Mouse (Mus musculus) brain, adult 2 months (tissue): ENCODE measurements at regions not wholly inside any gene's neighbourhood (a gene's known extent, or its start where the extent isn't known, plus 50 kb on each side); places are given as distances from the start of the nearest gene placed in this dataset.

Experiments used
- DNase-seq: peaks from one replicate; pipeline ENCODE4 v3.0.0; 2011; ENCODE audit warnings: low read depth, low spot score

DNA sequence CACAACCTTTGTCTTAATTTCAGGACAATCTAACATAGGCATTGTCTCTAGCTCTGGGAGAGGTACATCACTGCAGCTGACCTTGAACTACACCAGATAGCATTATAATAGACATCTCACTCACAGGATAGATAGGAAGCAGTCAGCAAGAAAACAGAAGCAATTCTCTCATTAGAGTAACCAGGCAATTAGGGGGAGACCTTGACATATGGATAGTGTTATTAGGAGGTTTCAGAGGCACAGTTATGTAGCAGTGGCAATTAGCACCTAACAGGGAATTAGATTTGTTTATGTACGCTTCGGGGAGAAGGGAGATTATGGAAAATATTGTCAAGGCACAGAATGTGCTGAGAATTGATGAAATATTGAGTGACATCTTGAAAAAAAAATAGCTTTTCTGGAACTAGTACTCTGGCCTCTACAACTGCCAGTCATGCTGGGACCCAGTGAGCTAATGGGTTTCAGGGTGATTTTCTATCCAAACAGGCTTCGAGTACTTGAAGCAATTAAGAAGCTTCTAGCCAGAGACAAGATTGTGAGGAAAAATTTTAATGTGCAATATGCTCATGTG is 216.8 kb upstream of the Aco1 start:
- no peak for DNase-seq

DNA sequence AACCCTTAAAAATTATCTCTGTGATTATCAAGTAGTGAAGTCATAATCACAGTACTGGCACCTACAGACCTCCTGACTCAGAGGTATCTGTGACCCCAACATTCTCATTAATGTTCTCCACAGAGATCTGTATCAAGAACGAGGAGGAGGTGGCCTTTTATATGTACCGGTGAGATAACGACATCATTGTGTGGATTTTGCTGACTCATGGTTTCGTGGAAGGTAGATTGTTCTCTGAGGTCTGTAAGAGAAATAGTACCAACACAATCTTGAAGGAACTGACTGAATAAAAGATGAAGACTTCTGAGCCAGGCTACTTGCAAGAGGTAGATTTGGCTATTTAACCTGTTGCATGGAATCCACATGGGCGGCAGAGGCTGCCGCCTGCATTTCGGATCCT is 216.3 kb upstream of the Aco1 start:
- no peak for DNase-seq

DNA sequence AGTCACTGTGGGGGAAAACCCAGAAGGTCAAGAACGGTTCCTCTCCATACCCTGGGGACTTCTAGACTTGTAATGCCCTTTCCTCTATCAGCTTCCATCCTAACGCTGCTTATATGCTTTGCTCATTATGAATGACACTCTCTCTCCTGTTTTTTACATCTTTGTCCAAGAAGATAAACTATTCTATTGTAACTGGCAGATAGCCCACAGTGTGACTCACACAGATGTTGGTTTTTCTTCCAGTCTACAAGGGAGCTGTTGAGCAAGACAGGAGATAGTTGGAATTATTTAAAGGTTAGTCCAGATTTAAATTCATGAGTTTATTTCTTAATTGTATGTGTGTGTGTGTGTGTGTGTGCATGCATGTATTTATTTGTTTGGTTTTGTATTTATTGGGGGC is 214.4 kb upstream of the Aco1 start:
- peak; percentile 25 for DNase-seq

DNA sequence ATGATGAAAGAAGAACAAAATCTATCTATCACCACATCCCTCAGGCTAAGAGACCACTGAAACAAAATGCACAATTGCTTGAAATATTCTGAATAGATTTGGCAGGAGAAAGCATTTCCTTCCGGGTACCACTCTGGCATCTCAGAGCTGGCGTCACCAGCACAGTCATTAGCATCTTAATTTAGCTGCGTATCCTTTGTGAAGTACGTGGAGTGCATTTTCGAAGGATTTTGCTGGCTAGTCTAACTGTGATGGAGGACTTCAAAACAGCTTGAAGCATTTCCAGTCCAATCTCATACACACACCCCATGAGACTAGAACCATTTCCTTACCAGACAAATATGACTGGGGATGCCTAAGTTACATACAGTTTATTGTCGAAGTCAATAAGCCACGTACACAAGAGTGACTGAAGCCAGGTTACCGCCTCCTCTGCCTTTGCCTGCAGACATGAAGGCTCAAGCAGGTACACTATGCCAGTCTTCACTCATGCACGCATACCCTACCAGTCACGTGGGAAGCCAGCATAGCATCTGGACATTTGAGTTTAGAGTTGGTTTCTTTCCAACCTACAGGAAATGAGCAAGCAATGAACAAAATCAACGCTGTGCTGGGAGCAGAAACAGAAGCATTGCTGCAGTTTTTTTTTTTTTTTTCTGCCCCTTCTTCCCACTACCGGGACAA is 208.7 kb upstream of the Aco1 start:
- peak; percentile 26 for DNase-seq

DNA sequence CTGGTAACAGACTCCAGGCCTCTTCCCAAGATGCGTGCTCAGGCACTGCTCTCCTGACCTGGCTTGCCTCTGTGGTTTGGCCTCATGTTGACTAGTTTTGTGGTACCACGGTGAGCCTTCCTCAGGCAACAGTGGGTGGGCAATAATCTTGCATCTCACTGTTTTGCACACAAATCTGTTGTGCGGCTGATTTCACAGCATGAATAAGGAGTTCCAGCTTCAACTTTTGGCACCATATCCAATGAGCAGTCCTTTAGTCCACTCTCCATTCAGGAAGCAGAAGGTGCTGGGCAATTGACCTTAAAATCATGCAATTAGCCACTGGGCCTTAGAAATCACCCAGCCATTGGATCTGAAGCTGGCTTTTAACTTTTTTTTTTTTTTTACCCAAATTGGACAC is 184.2 kb upstream of the Aco1 start:
- no peak for DNase-seq

DNA sequence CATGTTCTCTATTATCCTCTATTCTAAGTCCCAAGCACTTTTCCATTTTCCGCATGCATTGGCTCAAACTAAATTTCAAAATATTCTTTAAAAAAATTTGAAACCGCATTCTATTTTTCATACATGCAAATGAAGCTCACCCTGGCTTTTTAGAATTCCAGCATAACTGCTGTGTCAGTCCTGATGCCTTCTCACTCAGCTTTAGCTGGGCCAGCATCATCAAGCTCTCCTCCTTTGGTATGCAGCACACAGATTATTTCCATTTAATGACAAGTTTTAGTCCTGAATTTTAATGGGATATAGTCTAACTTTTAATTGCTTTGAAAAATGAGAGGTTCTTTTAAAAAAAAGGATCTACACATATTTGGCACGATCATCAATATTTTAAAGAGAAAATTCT is 174.9 kb upstream of the Aco1 start:
- DNase-seq, result peak; percentile 19

DNA sequence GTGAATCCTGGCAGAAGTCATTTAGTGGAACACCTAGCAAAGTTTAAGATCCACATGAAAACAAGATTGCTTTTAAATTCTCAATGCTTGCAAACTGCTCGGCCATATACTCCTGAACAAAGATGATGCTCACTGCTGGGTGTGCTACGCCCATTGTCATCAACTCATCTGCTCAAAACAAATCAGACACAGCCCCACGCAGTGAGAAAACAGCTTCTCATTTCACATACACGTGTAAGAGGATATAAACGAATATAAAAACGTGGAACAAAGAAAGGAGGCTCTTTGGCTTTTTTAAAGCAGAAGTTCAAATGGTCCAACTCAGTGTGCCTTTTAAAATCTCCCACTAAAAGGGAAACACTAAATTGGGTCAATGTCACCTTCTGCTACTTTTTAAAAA is 151.5 kb upstream of the Aco1 start:
- DNase-seq, result peak; percentile 40

DNA sequence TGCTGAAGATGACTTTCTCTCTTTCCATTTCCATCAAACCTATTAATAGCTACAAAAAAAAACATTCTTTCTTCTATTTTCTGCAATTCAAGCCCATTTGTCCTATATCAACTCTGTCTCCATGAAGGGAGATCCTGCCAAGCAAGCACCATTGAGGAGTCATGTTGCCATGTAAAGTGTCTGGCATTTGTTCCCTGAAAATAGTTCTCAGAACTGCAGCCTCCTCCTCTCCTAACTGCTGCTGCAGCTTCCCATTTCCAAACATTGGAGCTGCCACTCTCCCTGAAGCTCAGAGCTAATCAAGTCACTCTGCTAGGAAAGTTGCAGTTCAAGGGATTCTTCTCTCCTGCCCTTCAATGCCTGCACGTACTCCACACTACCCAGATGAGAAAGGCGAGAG is 151.0 kb upstream of the Aco1 start:
- DNase-seq, result peak; percentile 79

DNA sequence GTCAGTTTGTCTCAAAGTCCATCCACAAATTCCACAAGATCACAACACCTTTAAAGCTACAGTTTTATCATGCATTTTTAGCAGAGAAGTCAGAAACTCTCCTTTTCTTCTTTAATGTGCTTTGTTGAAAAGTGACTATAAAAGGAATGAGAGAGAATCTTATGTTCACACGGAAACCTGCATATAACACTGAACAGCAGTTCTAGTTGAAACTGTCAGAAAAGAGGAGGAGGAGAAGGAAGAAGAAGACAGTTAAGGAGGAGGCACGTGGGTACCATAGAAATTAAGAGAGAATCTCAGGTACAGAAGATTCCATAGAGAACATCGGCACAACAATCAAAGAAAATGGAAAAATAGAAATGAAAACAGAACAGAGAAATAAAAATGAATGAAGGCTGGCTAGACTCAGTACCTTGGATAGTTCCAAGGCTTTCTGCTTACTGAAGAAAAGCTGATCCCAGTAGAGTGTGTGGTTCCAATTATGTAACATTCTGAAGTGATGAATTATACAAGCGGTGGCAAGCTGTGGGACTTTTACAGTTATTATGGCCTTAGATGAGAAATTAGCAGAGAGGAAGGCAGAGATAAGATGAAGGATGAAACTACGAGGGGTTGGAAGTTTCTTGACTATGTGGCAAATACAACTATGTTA is 144.0 kb upstream of the Aco1 start:
- peak; percentile 52 for DNase-seq

DNA sequence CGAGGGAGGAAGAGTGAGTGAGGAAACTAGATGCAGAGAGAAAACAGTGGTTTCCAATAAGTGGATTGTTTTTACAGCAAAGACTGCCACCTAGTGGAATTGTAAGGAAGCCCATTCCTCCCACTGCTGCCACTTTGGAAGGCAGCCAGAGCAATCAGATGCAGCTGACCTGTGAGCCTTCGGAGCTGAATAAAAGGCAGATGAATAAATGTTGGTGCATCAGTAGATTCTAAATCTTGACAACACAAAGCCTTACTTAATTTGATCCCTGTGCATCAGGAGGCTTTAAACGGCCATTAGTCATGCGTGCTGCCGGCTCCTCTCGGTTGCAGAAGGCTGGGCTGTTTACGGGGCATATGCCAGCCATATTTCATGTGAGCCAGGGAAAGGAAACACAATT is 128.2 kb upstream of the Aco1 start:
- DNase-seq, result peak; percentile 86

DNA sequence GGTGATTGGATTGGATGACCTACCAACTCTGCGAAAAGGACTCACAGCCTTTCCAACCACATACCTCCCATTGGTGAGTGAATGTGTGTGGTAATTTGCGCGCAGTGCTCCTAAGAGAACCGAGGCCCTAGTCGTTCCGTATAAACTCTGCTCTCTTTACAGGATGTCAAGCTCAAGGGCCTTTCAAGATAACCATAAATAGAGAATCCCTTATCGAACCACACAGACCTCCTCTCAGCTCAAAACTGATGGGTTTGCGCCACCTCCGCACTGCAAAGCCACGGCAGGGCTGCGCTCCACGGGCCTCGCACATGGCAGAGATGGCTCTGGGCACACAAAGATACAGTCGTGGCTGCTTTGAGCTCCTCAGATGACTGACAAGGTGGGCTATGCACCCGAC is 126.0 kb upstream of the Aco1 start:
- DNase-seq, result no peak

DNA sequence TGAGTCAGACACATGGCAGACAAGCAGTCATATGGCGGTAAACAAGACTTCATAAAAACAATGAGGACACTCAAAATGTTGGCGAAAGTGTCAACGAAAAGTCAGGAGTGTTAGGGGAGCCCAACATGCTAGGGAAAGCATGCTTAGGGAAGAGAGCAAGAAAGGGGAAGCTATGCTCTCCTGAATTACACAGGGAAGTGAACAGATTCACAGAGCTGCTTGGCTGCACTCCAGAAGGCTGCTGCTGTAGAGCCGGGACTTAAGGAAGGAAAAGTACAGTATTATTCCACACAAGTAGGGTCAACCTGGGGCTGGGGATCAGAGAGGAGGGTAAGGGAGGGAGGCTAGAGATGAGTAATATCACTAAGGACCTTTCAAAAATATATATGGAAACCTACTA is 124.7 kb upstream of the Aco1 start:
- DNase-seq, result peak; percentile 35

DNA sequence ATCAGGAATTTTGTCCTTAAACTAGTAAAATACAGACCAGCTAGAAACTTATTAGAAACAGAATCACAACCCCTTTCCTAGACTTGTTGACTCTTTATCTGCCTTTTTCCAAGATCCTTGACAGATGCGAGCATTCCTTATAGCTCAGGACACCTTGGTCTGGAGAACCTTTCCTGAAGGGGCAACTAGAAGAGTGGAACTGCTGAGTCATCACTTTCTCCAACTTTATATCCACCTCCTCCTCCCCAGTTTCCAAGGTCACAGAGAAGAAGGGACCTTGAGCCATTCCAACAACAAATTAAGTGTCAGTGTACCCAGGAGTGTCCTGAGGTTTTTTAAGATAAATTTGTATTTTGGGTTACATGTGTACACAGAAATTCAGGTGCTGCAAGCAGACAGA is 111.5 kb upstream of the Aco1 start:
- DNase-seq, result no peak

DNA sequence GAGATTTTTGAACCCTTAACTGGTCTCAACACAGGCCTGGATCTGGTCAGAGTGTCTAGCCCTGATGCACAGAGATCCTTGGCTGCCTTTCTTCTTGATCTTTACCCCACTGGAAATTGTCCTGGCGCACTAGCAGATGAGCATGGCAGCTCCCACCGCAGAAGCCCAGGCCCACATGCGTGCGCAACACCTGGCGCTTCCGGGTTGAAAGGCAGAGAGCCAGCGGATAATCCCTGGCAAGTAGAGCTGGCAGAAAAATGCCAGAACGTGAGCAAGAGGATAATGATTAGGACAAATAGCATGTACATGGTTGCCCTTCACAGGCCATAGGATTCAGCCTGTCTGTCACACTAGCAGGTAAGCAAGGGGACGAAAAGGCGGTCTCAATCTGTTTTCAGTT is 95.0 kb upstream of the Aco1 start:
- DNase-seq, result no peak

DNA sequence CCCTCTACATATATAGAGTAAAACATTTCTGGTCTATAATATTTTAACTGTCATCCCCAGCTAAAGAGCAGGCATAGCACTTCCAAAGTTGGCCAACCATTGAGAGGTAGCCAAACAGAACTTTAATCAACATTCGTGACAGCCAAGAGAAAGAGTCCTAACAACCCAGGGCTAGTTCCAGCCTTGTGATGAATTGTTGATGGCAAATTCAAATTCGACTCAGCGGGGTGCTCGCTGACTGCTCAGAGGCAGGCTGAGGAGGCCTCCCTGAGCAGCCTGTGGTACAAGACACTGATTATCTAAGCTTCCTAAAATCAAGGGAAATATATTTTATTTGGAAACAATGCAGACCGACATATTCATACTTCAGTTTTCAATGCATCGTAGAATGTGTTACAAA is 93.8 kb upstream of the Aco1 start:
- DNase-seq, result peak; percentile 20

DNA sequence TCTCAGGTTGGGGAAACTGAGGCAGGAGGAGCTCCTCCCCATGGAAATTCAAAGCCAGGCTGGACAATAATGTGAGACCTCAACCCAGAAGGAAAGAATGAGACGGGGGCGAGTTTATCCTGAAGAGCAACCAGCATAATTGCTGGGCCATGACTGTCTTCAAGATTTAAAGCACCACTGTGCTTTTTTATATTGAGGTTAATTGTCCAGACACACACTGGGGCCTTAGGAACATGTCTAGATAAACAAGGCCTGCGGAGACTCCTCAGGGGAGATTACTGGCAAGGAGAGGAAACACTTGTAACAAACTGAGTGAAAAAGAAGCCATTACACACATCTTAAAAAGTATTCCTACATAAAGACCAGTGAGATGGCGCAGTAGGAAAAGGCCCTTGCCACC is 91.0 kb upstream of the Aco1 start:
- DNase-seq, result no peak

DNA sequence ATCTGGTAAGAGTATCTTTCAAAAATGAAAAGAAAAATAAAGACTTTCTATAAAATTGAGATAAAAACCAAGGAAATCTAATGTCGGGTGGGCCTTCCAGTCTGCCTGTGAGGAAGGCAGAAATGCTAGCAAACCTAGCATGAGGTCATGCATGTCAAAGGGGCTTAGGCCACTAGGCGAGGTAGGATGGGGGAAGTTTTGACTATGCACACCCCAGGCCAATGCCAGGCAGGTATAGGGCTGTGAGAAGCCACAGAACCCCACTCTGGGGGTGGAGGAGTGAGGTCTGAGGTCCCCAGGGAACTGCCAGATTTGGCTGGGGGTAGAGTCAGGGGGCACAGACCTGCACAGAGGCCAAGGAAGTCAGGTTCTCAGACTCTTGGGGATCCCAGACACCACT is 89.5 kb upstream of the Aco1 start:
- DNase-seq, result no peak

DNA sequence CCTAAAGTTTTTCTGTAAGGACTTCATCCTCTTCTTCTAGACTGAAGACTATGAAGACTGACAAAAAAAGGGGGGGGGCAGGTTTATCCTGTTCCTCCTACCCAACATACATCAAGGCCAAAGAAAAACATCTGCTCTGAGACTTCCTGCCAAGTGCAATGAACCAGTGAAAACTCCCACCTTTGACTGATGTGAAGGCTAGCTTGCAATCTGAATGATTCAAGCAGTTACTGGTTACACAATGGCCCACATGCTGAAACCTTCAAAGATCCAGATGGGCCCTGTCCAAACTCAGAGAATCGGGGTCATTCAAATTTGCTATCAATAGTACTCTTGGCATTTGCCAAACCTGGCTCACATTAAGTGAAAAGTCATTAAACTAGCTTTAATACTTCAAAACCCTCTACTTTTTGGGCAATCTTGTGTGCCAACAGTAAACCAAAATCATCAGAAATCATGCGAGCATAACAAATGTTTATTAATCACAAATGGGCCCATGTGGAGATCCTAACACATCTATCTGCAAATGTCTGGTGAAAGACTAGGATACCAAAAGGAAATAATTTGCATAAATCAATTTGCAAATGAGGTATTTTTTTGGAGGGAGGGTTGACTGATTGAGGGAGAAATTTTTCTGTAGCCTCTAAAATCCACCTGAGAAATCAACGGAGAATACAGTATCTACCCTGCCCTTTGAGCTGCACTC is 79.0 kb upstream of the Aco1 start:
- peak; percentile 33 for DNase-seq

DNA sequence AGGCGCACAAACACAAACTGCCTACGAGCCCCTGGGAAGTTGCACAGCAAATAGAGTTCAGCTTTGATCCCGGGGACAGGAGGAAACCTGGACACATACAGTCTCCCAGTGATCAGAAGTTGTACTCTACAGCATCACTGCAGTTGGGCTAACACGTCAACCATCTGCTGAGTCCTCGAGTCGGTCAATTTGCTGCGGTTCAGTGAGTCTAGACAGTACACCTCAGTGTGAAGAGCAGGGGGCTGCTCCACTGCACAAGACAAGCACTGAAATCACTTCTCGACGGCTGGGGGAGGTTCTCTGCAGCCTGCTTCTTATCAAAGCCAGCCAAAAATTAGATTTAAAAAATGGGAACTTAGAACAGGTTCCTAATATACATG is 78.4 kb upstream of the Aco1 start:
- DNase-seq, result no peak

DNA sequence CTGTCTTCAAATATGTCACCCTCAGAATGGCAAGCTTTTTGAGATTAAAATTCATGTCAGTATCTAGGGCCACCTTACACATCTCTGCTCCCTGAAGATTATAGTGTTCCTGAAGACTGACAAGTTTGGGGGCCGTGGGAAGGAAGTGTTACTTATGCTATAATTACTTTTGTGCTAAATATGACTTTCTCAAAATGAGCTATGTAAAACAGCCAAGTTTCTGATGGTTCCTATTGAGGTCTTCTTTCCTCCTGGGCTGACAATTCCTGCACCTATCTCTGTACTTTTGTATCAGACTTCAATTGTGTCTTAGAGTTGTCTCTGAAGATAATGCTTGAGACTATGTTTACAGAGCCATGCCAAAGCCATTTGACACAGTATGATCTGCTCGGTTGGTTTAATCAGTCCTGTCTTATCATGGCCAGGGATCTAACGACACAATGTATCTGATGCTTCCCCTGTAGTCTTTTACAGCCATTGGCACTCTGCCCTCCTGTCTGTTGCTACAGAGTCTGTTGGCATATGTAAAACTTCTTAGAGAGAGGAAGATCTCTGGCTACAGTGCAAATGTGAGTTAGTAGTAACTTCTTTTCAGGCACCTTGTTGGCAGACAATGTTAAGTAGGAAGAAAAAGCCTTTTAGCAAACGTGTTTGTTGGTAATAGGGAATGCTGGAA is 71.8 kb upstream of the Aco1 start:
- peak; percentile 71 for DNase-seq

DNA sequence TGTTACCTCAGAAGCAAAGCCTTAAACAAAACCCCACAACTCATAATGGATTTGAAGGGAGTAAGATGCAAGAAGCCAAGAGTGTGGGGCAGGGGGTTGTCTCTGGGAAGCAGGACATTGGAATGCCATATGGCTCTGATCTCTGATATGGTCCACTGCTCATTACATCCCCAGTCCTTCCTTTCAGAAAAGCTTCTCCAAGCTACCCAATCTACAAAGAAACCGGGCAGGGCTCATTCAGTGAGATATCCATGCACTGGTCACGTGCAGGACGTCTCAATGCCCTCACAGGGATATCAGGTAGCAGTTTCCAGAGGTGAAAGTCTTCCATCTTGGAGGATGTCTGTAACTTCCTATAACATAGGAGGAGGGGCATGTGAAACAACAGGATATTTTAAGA is 61.8 kb upstream of the Aco1 start:
- DNase-seq, result no peak

DNA sequence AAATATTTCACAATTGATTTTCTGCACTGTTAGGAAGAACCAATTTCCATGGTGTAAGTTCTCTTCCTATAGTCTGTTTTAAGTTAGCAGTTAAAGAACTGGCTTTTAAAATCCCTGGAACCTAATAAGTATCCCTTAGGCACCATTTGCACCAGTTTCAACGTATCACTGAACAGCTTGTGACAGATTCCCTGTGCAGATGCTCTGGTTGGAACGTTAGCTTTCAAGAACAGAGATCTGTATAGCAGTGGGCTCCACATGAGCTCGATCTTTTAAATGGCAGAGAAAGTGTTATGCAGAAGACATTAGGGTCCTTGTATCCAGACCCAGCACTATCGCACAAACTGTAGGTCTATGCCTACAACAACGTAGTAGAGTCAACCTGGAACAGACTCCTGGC is 52.6 kb upstream of the Aco1 start:
- DNase-seq, result no peak
